Mouse (Mus musculus): ENCODE measurements around the gene Vmn2r121. TPM values are rescaled to one million over a fixed set of nuclear protein-coding genes. Genes with fewer than 3 reads are reported as not detected.

The Vmn2r121 gene
- polyA plus RNA-seq (2015; fragmentation: Nextera tagmentation; extraction: Ambion mirVana) = not detected in 2 replicates

DNA sequence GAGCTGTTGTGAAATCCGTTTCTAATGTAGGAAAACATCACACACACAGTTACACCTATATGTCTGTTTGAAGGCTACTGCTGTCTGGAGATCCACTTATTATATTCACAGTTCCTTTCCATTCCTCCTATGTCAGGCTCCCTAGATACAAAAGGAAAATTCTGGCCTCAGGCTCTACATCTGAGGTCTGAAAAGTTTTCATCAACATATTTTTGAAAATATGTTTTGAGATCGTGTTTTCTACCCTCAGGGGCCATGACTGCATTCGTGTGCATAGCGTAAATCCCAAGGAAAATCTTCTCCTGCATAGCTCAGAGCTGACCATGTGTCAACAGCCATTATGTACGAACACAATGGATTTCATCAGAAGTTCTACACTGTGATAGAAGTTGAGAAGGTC is at the start of gene Vmn2r121:
Gene Vmn2r121, minus strand, starts transcription at position 101 of the 400 bp plus-strand sequence.
- Histone ChIP-seq H3K4me3 (no peak within 1 kb of the TSS), H3K36me3 (no peaks in the 10 kb centered on the region), H3K27me3 (no peaks in the 10 kb centered on the region), H3K27ac (no peak within 1 kb of the TSS), H3K9me3 (no peaks in the 10 kb centered on the region), H3K4me1 (no peaks in the 10 kb centered on the region), H3K9ac (no peak within 1 kb of the TSS), H3K4me2 (no peak within 1 kb of the TSS)
- ATAC-seq (ENCODE audit: borderline replicate concordance, extremely low read depth, low FRiP score, low TSS enrichment) = no peak
- WGBS = 56% methylated on average over 5 of the region's 5 CpGs
